Mouse (Mus musculus): Measurements from ENCODE around the gene Gphn. TPM values are rescaled to one million over a fixed set of nuclear protein-coding genes. Genes with fewer than 3 reads are reported as not detected.
A peak's percentile ranks its signal among the peaks of the same experiment; 100 is the strongest.

The Gphn gene
- polyA plus RNA-seq (2014; fragmentation: Nextera tagmentation; extraction: Ambion mirVana), result 36.7 and 39.5 TPM in 2 replicates

DNA sequence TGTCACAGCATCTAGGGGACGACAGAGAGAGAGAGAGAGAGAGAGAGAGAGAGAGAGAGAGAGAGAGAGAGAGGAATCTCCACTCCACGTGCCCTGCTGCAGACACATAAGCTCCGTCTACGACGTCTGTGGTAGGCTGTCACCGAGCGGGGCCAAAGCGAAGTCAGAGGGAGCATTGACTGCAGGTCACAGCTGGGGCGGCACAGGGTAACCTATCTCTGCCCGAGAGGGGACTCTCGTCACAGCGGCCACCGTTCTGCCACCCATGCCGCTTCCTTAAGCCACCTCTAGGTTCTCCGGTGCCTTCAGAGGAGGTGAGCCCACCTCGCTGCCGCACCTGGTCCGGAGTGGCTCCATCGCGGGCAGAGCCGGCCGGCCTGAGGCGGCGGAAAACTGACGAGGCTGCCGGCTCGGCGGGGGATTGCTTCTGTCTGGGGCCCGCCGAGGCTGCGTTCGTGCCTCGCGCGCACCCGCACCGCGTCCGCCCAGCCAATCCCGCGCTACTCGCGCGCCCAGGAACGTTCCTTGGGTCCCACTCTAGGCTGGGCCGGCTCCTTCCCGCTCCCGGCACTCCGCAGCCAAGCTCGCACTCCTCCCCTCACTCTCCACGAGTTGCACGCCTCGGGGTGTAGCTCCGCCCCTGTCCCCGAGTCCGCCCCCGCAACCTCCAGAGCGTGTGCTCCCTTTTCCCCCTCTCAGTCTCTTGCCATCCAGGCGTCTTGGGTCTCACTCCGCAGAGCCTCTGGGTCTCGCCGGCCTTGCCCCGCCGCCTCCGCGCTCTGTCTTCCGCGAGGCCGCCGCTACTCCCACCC is at the start of gene Gphn:
Gene Gphn, plus strand, starts transcription at position 673 of the 812 bp plus-strand sequence.
- Histone ChIP-seq H3K9ac (ENCODE audit: low read length) (peak within 1 kb of the TSS; percentile 89), H3K27ac (ENCODE audit: low read depth, low read length) (peak within 1 kb of the TSS; percentile 97), H3K36me3 (ENCODE audit: control insufficient read depth, insufficient read depth, low read length) (no peaks in the 10 kb centered on the region), H3K4me2 (ENCODE audit: low read length) (peak within 1 kb of the TSS; percentile 73), H3K4me3 (ENCODE audit: low read depth, low read length) (peak within 1 kb of the TSS; percentile 74), H3K27me3 (replicated peaks; ENCODE audit: control insufficient read depth, insufficient read depth, low read length) (no peaks in the 10 kb centered on the region), H3K9me3 (replicated peaks; ENCODE audit: control insufficient read depth, low read length) (no peaks in the 10 kb centered on the region), H3K4me1 (ENCODE audit: control insufficient read depth, insufficient read depth, low read length) (peaks cover 7% of the 10 kb centered on the region)
- peak; percentile 97 for DNase-seq (ENCODE audit: low spot score)
- WGBS, result under 1% methylated on average over 60 of the region's 70 CpGs
- peak; percentile 97 for ATAC-seq

DNA sequence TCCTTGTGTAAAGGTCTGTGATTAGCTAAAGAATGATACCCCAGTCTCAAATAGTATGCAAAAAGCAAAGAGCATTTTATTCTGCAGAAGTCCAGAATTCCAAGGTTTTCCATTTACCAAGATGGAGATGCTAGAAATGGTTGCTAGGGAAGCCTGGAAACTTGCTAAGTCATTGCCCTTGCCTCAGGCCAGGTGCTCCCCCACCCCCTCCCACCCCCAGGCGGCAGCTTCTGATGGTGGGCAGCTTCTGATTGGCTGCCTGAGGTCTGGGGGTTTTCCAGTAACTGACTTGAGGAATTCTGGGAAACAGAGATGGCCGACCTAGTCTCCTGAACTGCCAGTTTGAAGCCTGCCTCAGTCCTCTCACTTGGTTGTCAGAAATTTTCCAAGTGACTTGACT is 44.7 kb upstream of the Gphn start:
- Histone ChIP-seq H3K4me1 (ENCODE audit: control insufficient read depth, insufficient read depth, low read length) (no peaks in the 10 kb centered on the region), H3K27ac (ENCODE audit: low read depth, low read length) (no peak overlapping the region), H3K36me3 (ENCODE audit: control insufficient read depth, insufficient read depth, low read length) (no peaks in the 10 kb centered on the region), H3K27me3 (replicated peaks; ENCODE audit: control insufficient read depth, insufficient read depth, low read length) (no peaks in the 10 kb centered on the region), H3K4me3 (ENCODE audit: low read depth, low read length) (no peak overlapping the region), H3K9me3 (replicated peaks; ENCODE audit: control insufficient read depth, low read length) (no peaks in the 10 kb centered on the region), H3K4me2 (ENCODE audit: low read length) (no peak overlapping the region), H3K9ac (ENCODE audit: low read length) (no peak overlapping the region)
- ATAC-seq (no peak), DNase-seq (ENCODE audit: low spot score) (no peak)
- WGBS, result 64% methylated on average over 2 of the region's 2 CpGs

DNA sequence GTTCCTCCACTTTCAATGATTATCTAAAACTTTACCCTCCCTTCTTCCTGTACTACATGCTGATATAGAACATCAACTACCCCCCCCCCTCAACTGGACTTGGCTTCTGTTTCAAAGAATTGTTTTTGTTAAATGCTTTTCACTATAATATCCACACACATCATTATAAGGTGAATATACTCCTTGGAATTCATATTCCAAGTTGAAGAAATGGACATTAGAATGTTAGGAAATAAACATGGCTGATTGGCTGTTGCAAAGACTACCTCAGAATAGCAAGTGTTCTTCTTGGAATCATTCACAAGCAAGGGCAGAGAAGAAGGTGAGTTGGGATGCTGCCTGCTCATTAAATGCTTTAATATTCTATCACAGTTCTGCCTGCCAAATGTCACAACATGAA is 32.2 kb upstream of the Gphn start, which contains the start of gene Gm6657:
Gene Gm6657, plus strand, starts transcription at position 301 of the 400 bp plus-strand sequence.
- no peaks in the 10 kb centered on the region for H3K9me3 ChIP-seq (replicated peaks; ENCODE audit: control insufficient read depth, low read length)
- no peak within 1 kb of the TSS for H3K4me2 ChIP-seq (ENCODE audit: low read length)
- H3K9ac ChIP-seq (ENCODE audit: low read length), result no peak within 1 kb of the TSS
- no peaks in the 10 kb centered on the region for H3K36me3 ChIP-seq (ENCODE audit: control insufficient read depth, insufficient read depth, low read length)
- no peaks in the 10 kb centered on the region for H3K27me3 ChIP-seq (replicated peaks; ENCODE audit: control insufficient read depth, insufficient read depth, low read length)
- no peak within 1 kb of the TSS for H3K27ac ChIP-seq (ENCODE audit: low read depth, low read length)
- H3K4me1 ChIP-seq (ENCODE audit: control insufficient read depth, insufficient read depth, low read length), result no peaks in the 10 kb centered on the region
- no peak for ATAC-seq
- no peak within 1 kb of the TSS for H3K4me3 ChIP-seq (ENCODE audit: low read depth, low read length)
- no peak for DNase-seq (ENCODE audit: low spot score)

DNA sequence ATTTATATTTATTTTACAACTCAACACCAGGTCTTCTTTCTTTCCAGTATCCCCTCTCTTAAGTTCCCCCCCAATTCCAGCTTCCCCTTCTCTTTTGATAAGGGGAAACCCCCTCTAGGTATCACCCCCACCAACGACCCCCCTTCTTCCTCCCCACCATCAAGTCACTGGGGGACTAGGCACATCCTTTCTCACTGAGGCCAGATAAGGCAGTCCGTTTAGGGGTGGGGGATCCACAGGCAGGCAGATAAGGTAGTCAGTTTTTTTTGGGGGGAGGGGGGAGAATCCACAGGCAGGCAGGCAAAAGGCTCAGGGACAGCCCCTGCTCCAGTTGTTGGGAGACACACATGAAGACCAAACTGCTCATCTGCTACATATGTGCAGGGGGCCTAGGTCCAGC is 30.8 kb upstream of the Gphn start:
- 74% methylated on average over 2 of the region's 2 CpGs for WGBS
- H3K4me1 ChIP-seq (ENCODE audit: control insufficient read depth, insufficient read depth, low read length), result no peaks in the 10 kb centered on the region
- no peak for ATAC-seq

GRCm38 (mm10) chr12:78203646-78204045 is 22.5 kb upstream of the Gphn start:
- H3K9me3 ChIP-seq (replicated peaks; ENCODE audit: control insufficient read depth, low read length), result no peaks in the 10 kb centered on the region
- H3K27ac ChIP-seq (ENCODE audit: low read depth, low read length), result no peak overlapping the region
- DNase-seq (ENCODE audit: low spot score) (peak; percentile 6), ATAC-seq (0 out of 2 replicates have a peak, but pooled peaks have one; percentile 18)
- no peak overlapping the region for H3K4me2 ChIP-seq (ENCODE audit: low read length)
- no peaks in the 10 kb centered on the region for H3K4me1 ChIP-seq (ENCODE audit: control insufficient read depth, insufficient read depth, low read length)
- 22% methylated on average over 5 of the region's 5 CpGs for WGBS
- no peak overlapping the region for H3K9ac ChIP-seq (ENCODE audit: low read length)
- H3K27me3 ChIP-seq (replicated peaks; ENCODE audit: control insufficient read depth, insufficient read depth, low read length), result no peaks in the 10 kb centered on the region
- H3K4me3 ChIP-seq (ENCODE audit: low read depth, low read length), result no peak overlapping the region
- no peaks in the 10 kb centered on the region for H3K36me3 ChIP-seq (ENCODE audit: control insufficient read depth, insufficient read depth, low read length)

More for the DNA sequence above, 30.8 kb upstream of the Gphn start:
- no peaks in the 10 kb centered on the region for H3K27me3 ChIP-seq (replicated peaks; ENCODE audit: control insufficient read depth, insufficient read depth, low read length)
- no peaks in the 10 kb centered on the region for H3K36me3 ChIP-seq (ENCODE audit: control insufficient read depth, insufficient read depth, low read length)
- H3K9me3 ChIP-seq (replicated peaks; ENCODE audit: control insufficient read depth, low read length), result no peaks in the 10 kb centered on the region
- H3K27ac ChIP-seq (ENCODE audit: low read depth, low read length), result no peak overlapping the region
- H3K9ac ChIP-seq (ENCODE audit: low read length), result no peak overlapping the region
- no peak for DNase-seq (ENCODE audit: low spot score)
- no peak overlapping the region for H3K4me3 ChIP-seq (ENCODE audit: low read depth, low read length)
- no peak overlapping the region for H3K4me2 ChIP-seq (ENCODE audit: low read length)

DNA sequence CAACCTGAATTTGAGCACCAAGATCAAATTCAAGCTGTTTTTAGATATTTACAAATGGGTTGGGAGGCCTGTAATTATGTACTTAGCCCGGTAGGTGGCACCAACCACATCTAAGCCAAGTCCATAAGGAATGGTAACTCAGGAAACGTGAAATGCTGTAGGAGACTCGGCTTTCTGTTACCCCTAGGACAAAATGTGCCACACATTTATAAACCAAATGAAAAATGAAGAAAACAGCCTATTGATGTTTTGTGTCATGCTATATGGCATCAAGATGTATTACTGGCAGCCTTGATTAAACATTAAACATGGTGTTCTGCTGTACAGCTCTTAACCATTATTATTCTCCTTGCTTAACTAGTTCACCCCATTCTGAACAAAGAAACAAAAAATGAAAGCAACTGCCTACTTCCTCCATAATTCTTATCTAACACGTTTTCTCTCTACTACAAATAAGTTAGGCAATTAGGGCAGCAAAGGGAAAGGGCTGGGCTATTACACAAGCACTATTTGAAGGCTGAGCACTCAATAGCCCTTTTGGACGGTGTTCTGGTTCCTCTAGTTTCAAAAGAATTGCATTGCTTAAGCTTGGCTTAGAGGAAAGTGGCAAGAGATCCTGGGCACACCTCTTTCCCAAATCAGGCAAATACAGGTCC is 20.1 kb upstream of the Gphn start:
- peak; percentile 88 for DNase-seq (ENCODE audit: low spot score)
- Histone ChIP-seq H3K9ac (ENCODE audit: low read length) (no peak overlapping the region), H3K4me3 (ENCODE audit: low read depth, low read length) (no peak overlapping the region), H3K4me2 (ENCODE audit: low read length) (no peak overlapping the region), H3K4me1 (ENCODE audit: control insufficient read depth, insufficient read depth, low read length) (no peaks in the 10 kb centered on the region), H3K36me3 (ENCODE audit: control insufficient read depth, insufficient read depth, low read length) (no peaks in the 10 kb centered on the region), H3K27ac (ENCODE audit: low read depth, low read length) (no peak overlapping the region), H3K27me3 (replicated peaks; ENCODE audit: control insufficient read depth, insufficient read depth, low read length) (no peaks in the 10 kb centered on the region), H3K9me3 (replicated peaks; ENCODE audit: control insufficient read depth, low read length) (no peaks in the 10 kb centered on the region)
- 4% methylated on average over 5 of the region's 5 CpGs for WGBS
- ATAC-seq, result peak; percentile 67; the same call in 1 of the 2 replicates

DNA sequence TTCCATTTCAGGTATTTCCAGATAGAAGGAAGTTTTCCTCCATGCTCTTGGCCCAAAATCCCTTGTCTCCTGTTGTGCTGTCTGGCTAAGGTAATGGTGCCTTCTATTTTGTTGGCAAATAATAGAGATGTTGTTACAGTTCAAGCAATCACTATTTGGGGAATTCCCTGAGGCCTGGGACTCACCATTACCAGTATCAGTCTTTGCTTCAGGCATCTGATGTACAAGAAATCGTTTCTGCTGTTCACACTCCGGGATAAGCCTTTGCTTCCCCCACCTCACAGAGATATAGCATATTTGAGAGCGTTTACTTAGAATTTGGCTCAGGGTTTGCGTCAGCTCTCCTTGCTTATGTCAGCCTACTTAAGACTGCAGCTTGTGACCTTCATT is 19.6 kb upstream of the Gphn start:
- no peak overlapping the region for H3K27ac ChIP-seq (ENCODE audit: low read depth, low read length)
- DNase-seq (ENCODE audit: low spot score) (no peak), ATAC-seq (no peak)
- H3K4me1 ChIP-seq (ENCODE audit: control insufficient read depth, insufficient read depth, low read length), result no peaks in the 10 kb centered on the region
- H3K9me3 ChIP-seq (replicated peaks; ENCODE audit: control insufficient read depth, low read length), result no peaks in the 10 kb centered on the region
- H3K4me2 ChIP-seq (ENCODE audit: low read length), result no peak overlapping the region
- no peaks in the 10 kb centered on the region for H3K27me3 ChIP-seq (replicated peaks; ENCODE audit: control insufficient read depth, insufficient read depth, low read length)
- H3K9ac ChIP-seq (ENCODE audit: low read length), result no peak overlapping the region
- 85% methylated on average over 4 of the region's 4 CpGs for WGBS
- no peak overlapping the region for H3K4me3 ChIP-seq (ENCODE audit: low read depth, low read length)
- H3K36me3 ChIP-seq (ENCODE audit: control insufficient read depth, insufficient read depth, low read length), result no peaks in the 10 kb centered on the region

DNA sequence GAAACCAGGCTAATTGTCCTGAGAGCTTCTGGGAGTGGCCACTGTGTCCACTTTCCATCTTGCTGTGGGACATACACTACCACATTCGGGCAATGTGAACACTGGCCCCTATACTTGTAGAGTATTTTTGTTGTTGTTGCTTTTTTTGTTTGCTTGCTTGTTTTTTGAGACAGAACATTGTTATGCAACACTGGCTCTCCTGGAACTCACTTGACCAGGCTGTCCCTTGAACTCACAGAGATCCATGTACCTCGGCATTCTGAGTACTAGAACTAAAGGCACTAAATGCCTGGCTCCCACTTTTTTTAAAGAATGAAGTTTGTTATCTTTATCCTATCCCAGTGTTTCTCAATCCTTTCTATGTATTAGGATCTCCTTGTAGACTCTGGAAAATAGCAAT is 16.3 kb upstream of the Gphn start:
- 93% methylated on average over 2 of the region's 2 CpGs for WGBS
- no peak overlapping the region for H3K9ac ChIP-seq (ENCODE audit: low read length)
- H3K4me1 ChIP-seq (ENCODE audit: control insufficient read depth, insufficient read depth, low read length), result no peaks in the 10 kb centered on the region
- no peak overlapping the region for H3K27ac ChIP-seq (ENCODE audit: low read depth, low read length)
- no peak overlapping the region for H3K4me2 ChIP-seq (ENCODE audit: low read length)
- H3K9me3 ChIP-seq (replicated peaks; ENCODE audit: control insufficient read depth, low read length), result no peaks in the 10 kb centered on the region
- no peaks in the 10 kb centered on the region for H3K27me3 ChIP-seq (replicated peaks; ENCODE audit: control insufficient read depth, insufficient read depth, low read length)
- DNase-seq (ENCODE audit: low spot score) (no peak), ATAC-seq (no peak)
- no peaks in the 10 kb centered on the region for H3K36me3 ChIP-seq (ENCODE audit: control insufficient read depth, insufficient read depth, low read length)
- no peak overlapping the region for H3K4me3 ChIP-seq (ENCODE audit: low read depth, low read length)

GRCm38 (mm10) chr12:78215490-78215889 is 10.7 kb upstream of the Gphn start:
- Histone ChIP-seq H3K36me3 (ENCODE audit: control insufficient read depth, insufficient read depth, low read length) (no peaks in the 10 kb centered on the region), H3K27me3 (replicated peaks; ENCODE audit: control insufficient read depth, insufficient read depth, low read length) (no peaks in the 10 kb centered on the region), H3K4me3 (ENCODE audit: low read depth, low read length) (no peak overlapping the region), H3K9me3 (replicated peaks; ENCODE audit: control insufficient read depth, low read length) (no peaks in the 10 kb centered on the region), H3K9ac (ENCODE audit: low read length) (no peak overlapping the region), H3K27ac (ENCODE audit: low read depth, low read length) (no peak overlapping the region), H3K4me2 (ENCODE audit: low read length) (no peak overlapping the region), H3K4me1 (ENCODE audit: control insufficient read depth, insufficient read depth, low read length) (no peaks in the 10 kb centered on the region)
- WGBS, result 78% methylated on average over 6 of the region's 6 CpGs
- DNase-seq (ENCODE audit: low spot score) (no peak), ATAC-seq (no peak)

Data from forebrain, embryonic 14.5 days (tissue).